Mouse (Mus musculus) megakaryocyte, adult 5-6 weeks (primary cell): ENCODE data around the gene Fsd2. TPM values are rescaled to one million over a fixed set of nuclear protein-coding genes. Genes with fewer than 3 reads are reported as not detected.

Experiments used
- ATAC-seq: 2 replicates; pipeline ENCODE4 v1.8.0; 2016; ENCODE audit warnings: mild to moderate bottlenecking, inconsistent platforms; ENCODE audit not compliant: poor library complexity, severe bottlenecking
- total RNA-seq, 2 experiments: library from RNA; stranded (forward) in 1 of 2; stranded (reverse) in 1 of 2; fragments of 153-499, 151-499 nt in 1 of 2; fragments of 221-1000, 200-1000 nt in 1 of 2; gene quantifications; 2 replicates each; pipeline versions ENCODE4 v1.2.3 to v1.2.4; 2015 to 2017

Fsd2 gene
- 0.05 TPM in 1 of 2 replicates, not detected in the other for total RNA-seq (2015)
- 0.11 TPM in 1 of 2 replicates, not detected in the other for total RNA-seq (2017)

DNA sequence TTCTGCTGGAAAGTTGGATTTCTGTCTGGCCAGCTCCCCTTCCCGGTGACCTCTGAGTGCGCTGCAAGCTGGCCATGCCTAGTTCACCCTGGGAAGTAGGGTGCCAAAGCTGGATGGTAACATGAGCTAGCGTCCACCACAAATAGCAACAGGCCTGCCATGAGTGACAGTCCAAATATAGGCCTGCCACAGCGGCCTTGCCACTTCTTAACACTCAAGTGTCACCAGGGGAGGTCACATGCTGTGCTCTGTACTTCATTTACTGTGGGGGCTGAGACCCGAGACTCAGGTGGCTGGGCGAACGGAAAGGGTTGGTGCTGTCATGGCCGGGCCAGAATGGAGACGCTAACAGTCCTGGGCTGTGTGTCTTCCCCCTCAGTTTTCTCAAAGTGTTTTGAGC, at the start of gene Fsd2:
Fsd2 (minus strand) TSS at position 53 of the 400 bp plus-strand sequence.
- no peak for ATAC-seq

DNA sequence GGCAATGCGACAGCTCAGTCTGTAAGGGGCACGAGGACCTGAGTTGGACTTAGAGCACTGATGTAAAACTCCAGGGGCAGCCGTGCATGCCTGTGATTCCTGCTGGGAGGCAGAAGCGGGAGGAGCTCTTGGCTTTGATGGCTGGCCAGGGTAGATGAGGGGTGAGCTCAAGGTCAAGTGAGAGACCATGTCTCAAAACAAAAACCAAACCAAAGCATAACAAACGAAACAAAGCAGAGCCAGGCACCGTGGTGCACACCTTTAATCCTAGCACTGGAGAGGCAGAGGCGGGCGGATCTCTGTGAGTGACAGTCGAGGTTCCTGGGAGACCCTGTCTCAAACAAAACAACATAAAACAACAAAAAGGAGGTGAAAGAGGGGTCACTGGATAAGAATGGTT, 48.3 kb upstream of the Fsd2 start:
- no peak for ATAC-seq

DNA sequence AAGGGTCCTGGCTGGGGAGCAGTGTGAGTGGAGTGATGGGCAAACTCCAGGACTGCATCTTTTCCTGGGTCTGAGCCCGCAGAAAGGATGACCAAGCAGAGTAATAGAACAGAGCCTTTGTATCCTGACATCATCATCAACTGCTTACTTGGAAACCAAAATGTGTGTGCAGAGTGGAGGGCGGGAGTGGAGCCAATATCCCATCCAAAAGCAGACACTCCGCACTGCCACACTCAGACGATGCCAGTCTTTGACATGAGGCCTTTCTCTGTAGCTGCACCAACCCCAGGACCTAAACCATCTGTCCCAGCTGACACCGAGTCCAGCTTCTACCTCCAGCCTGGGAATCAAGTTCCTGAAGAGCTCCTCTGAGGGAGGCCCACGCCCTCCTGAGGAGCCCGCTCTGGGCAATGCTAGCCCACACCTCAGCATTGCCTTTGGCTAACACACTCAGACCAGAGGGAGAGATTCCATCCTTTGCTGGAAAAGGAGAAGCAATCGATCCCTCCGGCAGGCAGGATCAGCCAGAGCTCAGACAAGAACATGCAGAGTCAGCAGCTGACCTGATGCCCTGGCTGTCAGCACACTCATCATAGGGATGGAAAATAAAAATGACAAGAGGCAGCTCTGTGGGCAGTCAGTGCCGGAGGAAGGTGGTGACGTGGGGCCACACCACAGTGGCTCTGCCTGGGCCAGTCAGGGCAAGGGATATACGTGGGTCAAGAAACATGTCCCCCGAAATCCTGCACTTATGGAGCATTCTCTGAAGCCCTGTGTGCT, 46.3 kb upstream of the Fsd2 start:
- no peak for ATAC-seq

DNA sequence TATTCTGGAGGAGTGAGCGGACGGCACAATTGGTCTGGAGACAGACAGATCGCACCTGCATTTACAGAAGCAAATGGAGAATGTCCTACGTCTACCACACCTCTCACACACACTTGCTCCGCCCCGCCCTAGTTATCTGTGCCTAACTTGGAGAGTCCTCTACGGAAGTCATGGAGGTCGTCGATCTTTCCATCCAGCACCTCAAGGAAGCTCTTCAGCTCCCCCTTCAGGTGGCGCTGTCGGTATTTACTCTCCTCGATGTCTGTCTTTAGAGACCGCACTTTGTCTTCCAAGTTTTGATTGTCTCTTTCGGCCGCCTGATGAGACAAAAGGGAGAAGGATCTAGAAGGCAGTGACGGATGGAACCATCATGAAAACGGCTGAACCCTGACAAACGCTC, 43.4 kb upstream of the Fsd2 start:
- ATAC-seq = no peak

DNA sequence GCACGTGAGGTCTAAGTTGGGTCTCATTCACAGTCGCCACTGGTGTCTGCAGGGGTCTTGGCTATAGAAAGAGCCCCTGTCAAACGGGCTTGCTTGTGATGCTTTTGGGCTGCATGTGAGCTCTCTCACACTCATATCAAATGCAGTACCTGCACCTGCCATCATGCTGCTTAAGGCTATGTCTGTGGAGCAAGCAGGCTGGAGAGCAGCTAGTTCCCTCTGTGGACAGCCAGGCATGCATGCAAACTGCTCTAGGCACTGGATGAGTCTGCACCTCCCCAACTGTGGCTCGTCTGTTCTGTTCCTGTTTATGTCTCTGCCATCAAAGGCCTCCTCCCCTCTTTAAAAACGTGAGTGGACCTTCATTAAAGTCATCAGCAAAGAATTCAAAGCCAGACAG, 39.7 kb upstream of the Fsd2 start:
- ATAC-seq = no peak

DNA sequence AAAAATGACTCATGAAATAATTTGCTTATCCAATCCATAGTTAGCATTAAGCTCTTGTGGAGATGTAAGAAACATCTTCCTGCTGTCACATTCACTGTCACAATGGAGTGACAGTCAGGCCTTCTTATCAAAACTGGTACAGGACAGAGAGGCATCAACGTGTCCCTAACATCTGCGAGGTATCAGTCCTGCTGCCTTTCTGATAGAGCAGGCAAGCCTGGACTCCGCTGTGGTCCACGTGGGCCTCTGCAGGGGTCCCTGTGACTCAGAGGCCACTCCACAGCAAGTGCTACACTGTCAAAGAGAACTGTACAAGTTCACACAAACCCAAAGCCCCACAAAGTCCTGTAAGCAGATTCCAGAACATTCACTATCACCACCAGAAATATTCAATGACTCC, 38.7 kb upstream of the Fsd2 start:
- no peak for ATAC-seq

DNA sequence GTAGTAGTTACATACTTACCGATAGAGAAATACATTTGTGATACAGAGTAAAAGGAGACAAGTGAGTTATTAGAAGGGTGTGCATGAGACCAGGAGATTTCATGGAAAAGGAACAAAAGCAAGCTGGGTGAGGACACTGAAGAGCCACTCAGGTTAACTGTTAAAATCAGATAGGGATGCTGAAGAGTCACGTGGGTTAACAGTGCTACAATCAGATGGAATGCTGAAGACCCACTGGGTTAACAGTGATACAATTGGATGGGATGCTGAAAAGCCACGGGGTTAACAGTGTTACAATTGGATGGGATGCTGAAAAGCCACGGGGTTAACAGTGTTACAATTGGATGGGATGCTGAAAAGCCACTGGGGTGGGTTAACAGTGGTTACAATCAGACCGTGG, 38.2 kb upstream of the Fsd2 start:
- no peak for ATAC-seq

DNA sequence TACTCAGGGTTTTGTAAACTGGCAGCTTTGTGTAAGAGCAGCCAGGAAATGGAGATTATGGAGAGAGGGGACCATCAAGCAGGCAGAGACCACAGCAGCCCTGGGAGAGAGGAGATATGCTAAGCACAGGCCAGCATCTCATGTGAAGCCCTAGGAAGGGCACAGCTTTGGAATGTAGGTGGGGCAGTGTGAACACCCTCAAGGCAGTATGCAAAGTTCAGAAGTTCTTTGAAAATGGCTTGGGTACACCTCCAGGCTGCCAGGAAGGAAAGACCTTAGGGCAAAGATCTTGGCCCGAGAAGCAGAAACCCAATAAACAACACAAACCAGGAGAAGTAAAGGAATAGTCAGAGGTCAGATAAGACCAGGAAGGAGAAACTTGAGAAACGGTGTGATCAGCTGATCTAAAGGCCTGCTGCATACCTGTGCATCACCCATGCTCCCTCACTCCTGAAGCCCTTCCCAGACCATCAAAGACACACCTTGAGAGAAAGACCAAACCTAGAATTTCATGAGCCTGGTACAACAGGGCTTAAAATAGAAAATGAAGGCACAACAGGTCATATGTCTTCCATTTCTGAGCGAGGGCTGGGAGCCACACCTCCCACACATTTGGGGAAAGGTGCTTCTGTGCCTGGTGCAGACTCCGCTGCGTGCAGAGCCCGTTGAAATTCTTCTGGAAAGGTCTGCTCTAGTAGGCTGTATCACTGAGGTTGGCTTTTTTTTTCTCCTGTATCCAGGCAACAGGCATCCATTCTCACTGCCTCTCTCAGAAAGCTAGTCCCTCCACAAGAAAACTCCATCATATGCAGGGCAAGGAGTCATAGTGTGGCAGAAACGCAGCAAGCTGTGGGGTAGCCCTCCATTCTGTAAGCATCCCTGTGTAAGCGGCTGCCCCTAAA, 32.9 kb upstream of the Fsd2 start:
- no peak for ATAC-seq

DNA sequence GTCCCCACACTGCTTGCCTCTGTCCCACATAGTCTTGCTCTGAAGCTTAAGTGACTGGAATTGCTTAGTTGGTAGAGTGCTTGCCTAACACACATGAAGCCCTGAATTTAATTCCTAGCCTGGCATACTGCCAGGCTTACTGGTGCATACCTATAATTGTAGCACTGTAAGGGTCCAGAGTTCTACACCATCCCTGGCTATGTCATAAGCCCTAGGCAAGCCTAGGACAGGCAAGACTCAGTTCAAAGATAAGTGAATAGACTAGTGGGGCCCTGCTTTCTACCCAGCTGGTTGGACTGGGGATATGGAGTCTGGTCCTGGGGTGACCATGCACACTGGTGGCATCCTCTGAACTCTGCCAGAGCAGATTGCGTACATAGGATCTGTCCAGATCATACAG, 30.9 kb upstream of the Fsd2 start:
- ATAC-seq = no peak

DNA sequence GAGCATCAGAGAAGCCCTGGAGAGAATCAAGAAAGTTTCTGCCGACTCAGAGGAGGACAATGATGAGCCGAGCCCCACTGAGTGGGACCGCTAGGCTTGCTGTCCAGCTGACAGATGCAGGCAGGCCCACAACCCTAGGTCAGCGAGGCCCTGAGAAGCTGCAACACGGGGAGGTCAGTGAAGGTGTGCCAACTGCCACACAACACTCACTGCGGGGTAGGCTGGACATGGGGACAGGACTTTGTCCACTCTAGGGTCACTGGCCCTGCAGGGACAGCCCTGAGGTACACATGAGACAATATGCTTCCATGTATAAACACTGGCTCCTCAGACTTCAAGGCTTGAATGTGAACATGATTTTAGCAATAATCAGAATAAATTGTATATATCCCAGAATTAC, 29.3 kb upstream of the Fsd2 start:
- no peak for ATAC-seq

DNA sequence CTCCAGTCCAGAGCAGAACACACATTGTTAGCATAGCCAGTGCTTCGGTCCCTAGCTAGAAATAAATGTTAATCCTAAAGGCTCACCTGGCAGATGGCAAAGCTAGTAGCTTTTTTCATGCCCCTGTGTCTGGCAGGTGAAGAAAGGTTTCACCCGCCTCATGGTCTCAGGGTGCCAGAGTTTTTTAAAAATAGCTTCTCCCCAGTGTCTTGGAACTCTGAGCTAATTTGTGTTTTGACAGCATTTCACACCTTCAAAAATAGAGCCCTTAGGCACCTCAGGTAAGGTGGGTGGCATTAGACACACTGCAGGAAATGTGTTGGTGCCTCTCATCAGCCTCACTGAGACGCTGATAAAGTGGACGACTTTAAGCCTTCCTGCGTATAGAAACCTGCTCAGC, 28.3 kb upstream of the Fsd2 start:
- ATAC-seq = no peak

DNA sequence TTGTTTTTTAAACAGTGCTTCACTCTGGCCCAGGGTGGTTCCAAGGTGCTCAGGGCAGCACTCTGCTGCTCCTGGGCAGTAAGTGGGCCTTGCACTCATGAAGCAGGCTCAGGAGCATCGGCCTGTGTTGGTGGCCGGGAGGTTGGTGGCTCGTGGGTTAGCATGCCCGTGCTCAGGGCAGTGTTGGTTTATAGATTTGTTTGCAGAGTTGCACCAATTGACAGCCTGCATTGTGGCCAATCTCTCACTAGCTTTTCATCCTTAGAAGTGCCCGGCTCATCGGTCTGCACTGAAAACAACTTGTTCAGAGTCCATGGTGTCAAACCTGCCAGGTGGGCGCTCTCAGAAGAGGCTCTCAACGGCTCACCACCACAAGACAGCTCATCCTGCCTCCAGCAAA, 26.6 kb upstream of the Fsd2 start:
- ATAC-seq = no peak

DNA sequence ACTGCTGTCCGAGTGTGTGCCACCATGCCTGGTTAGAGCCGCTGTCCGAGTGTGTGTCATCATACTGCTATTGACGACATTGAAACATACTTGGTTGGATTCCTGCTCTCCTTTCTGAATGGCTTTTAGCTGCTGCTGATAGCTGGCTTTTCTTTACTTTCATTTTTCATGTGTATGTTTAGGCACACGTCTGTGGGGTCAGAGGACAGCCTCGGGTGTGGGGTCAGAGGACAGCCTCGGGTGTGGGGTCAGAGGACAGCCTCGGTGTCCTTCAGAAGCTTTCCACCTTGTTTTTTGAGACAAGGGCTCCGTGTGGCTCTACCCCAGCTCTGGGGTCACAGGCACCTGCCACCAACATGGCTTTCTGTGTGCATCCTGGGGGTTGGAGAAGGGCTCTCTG, 25.9 kb upstream of the Fsd2 start:
- ATAC-seq = no peak

DNA sequence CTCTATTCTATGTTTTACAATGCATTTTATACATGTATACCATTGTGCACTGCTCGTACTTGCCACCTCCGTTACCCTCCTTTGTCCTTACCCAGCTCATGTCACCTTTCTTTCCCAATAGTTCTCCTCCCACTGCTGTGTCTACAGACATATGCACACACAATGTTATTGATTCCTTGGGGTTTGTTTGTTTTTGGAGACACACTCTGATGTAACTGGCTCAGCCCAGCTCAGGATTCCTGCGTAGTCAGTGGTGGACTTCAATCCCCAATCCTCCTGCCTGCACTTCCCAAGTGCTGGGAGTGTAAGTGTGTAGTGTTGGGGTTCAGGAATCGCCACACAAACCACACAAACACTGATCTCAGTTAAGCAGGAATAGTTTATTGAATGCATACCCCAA, 20.5 kb upstream of the Fsd2 start:
- ATAC-seq = no peak

DNA sequence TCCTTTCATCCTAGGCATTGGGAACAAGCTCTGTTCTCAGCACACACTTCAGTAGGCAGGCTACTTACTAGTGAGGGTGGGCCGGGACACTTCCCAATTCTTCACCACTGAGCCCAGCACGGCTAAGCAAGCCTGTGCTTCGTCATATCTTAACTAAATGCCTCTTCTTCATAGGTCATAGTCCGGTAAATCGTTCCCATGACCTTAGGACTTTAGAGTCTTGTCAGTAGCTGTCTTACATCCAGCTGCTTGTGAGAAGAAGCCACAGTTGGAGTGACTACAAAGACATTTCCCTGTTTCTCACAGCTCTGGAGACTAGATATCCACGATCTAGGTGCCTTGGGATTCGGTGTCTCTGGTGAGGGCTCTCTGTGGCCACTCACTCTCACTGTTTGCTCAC, 18.6 kb upstream of the Fsd2 start:
- ATAC-seq = no peak

DNA sequence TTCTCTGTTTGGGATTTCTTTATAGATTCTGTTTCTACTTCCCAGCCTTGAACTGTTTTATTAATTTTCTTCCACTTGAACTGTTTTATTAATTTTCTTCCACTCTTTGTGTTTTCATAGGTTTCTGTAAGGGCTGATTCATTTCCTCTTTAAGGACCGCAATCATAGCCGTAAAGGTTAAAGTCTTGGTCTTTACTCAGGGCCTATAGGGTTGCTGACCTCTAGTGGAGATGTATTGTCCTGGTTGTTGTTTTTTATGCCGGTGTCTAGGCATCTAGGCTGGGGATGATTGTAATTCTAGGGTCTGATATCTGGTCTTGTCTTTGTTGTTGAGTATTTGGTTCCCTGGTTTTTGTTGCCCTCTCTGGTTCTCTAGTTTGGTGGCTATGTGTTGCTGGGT, 16.8 kb upstream of the Fsd2 start:
- ATAC-seq = no peak

DNA sequence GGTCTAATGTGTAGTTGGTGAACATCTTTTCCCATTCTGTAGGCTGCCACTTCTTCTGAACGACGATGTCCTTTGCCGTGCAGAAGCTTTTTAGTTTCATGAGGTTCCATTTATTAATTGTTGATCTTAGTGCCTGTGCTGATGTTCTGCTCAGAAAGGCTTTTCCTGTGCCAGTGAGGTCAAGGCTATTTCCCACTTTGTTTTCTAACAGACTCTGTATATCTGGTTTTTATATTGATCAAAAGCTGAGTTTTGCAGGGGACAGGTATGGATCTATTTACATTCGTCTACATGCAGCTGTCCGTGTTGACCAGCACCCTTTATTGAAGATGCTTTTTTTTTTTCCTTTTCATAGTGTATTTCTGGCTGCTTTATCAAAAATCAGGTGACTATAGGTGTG, 12.6 kb upstream of the Fsd2 start:
- no peak for ATAC-seq

DNA sequence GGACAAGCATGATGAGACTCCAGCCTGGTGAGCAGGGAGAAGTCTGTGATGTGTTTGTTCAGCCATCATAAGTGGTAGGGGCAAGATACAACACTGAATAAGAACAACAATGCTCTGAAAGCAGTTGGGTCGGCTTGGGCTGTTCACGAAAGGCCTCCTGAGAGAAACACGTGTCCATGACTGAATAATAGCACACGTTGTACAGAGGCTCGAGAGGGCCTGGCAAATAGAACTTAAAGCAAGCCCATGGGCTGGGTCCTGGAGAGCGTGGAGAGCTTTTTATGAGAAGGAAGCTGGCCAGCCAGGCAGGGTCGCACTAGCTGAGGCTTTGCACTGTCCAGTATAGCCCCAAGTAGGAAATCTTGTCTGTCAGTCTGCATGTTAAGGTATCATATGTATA, 11.7 kb upstream of the Fsd2 start:
- ATAC-seq = no peak

DNA sequence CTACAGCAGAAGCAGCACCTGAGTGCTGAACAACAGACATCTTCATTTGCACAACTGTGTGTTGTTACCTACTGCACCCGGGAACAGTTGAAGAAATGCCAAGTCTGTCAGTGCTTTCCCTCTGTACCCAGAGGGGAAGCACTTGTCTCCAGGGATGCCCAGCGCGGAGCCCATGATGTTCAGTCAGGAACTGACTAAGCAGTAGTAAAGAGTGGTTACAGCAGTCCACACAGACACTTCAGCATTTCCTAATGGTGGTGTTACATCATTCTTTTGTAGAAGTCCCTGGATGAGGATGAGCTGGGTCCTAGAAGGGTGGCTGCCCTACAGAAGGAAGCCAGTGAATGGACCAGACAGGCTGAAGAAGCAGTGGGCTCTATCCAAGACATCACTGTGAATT, 11.1 kb upstream of the Fsd2 start:
- peak; percentile 57 for ATAC-seq

DNA sequence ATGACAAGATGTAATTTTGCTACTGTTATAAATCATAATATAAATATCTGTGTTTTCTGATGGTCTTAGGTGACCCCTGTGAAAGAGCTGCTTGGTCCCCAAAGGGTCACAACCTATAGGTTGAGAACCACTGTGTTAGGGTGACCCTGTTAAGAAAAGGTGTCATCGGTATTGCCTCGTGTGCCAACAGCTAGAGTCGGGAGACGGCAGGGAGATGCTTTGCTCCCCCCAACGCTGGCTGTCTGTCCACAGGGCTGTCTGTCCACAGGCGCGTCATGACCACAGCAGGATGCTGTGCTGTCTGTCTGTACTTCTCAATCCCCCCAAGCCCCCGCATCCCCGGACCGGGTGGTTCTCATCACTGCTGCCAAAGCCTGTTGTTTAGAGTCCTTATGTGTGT, 8.9 kb upstream of the Fsd2 start:
- no peak for ATAC-seq

DNA sequence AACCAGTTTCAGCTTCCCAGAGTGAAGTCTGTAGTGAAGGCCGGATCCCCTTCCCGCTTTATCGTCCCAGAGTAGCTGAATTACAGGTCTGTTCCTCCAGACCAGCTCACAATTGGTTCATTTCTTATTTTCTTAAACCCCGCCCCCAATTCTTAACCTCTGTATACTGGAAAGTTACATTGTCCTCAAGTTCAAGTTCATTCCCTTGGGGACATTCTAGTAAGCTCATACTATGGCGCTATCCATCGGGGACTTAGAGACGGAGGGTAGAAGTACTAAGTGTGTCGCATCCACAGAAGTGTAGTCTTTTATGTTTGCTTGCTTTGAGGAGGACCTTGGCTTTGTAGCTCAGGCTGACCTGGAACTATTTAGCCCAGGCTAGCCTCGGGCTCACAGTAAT, 7.1 kb upstream of the Fsd2 start:
- ATAC-seq = no peak

DNA sequence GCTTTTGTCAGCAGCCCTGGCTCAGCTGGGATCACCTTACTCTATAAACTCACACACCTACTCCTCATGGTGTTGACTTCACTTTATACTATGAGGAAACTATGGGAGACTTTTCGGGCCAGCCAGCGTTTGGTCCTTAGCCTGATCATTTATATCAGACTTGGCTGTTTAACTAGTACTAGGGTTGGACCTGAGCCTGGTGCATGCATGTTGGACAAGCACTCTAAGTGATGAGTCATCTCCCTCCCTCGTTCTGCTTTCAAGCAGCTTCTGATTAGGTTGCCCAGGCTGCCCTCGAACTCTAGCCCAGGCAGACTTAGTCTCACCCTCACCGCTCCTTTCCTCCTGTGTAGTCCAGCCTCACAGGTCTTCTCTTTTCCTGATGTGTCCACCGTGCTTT, 6.7 kb upstream of the Fsd2 start:
- no peak for ATAC-seq
